In the genomic region with DNA sequence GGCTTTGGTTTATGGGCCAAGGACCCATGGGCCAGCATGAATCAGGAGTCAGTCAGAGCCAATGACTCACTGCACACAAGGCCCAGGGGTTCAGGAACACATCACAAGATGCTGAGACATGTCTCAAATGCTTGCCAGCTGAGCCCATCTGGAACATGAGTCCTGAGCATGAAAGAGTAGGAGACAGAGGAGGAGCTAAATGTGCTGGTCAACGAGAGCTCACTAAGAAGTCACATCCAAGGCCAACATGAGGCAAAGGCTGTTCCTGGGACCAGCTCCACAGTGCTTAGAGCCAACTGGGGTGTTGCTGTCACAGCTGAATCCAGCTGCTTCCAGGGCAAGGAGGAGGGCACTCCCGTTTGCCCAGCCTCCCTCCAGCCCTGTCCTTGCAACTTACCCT, we compare ENCODE assay signal across 9 mouse cellular contexts.
DNase-seq lines count a peak whose midpoint lies in the region; ATAC-seq lines count a peak whose summit lies in the region.
"Had no signal": no experiment of that assay in that cellular context is flagged by ENCODE, and none has a peak within 500 bp of the region (broad histone marks: within the 10 kb centered on the region; RNA-seq: fewer than 3 reads in every experiment).

No protein-coding gene starts in this region.

- H3K27me3 ChIP-seq in heart, embryonic 13.5 days (replicated peaks) = peaks cover 3% of the 10 kb centered on the region; the same call in 1 of the 2 replicates
- H3K27me3 ChIP-seq in stomach, embryonic 16.5 days (ENCODE audit: control insufficient read depth, insufficient read depth, low read length) = no peaks in the 10 kb centered on the region
- H3K27me3 ChIP-seq in hindbrain, embryonic 14.5 days (ENCODE audit: control insufficient read depth, insufficient read depth, low read length) = no peaks in the 10 kb centered on the region

- H3K9ac ChIP-seq in heart, embryonic 13.5 days = no peak overlapping the region
- no peak overlapping the region for H3K9ac ChIP-seq in stomach, embryonic 16.5 days (ENCODE audit: low read length)
- no peak overlapping the region for H3K9ac ChIP-seq in hindbrain, embryonic 14.5 days

- DNase-seq in urinary bladder, adult 18-20 months (ENCODE audit: low spot score in 2 of 2) = peak; percentile 40 to 75
- no peak for DNase-seq in urinary bladder, adult 2 months (ENCODE audit: low spot score)
- DNase-seq in kidney, postnatal 4 days = peak; percentile 66 to 75
- no peak for DNase-seq in right cerebral cortex, postnatal 10 days (ENCODE audit: low spot score in 2 of 2)
- no peak for DNase-seq in hindbrain, embryonic 14.5 days (ENCODE audit: low spot score)

- no peaks in the 10 kb centered on the region for H3K9me3 ChIP-seq in heart, embryonic 13.5 days
- no peaks in the 10 kb centered on the region for H3K9me3 ChIP-seq in stomach, embryonic 16.5 days (replicated peaks; ENCODE audit: control insufficient read depth, low read length)
- H3K9me3 ChIP-seq in hindbrain, embryonic 14.5 days (ENCODE audit: control insufficient read depth, low read length) = no peaks in the 10 kb centered on the region

- H3K4me1 ChIP-seq in heart, embryonic 13.5 days = peaks cover 36% of the 10 kb centered on the region
- peaks cover 23% of the 10 kb centered on the region for H3K4me1 ChIP-seq in stomach, embryonic 16.5 days (ENCODE audit: control insufficient read depth, insufficient read depth, low read length)
- peaks cover 3% of the 10 kb centered on the region; the same call in 1 of the 2 replicates for H3K4me1 ChIP-seq in hindbrain, embryonic 14.5 days (replicated peaks; ENCODE audit: control insufficient read depth, insufficient read depth, low read length)

- H3K4me3 ChIP-seq in heart, embryonic 13.5 days = no peak overlapping the region
- no peak overlapping the region for H3K4me3 ChIP-seq in stomach, embryonic 16.5 days (replicated peaks; ENCODE audit: low read length)
- H3K4me3 ChIP-seq in hindbrain, embryonic 14.5 days (replicated peaks; ENCODE audit: low read length) = no peak overlapping the region
- H3K4me3 ChIP-seq: erythroblast, embryonic 14.5 days had no signal

- no peak for ATAC-seq in heart, embryonic 13.5 days (ENCODE audit: extremely low read depth, insufficient number of reproducible peaks, low FRiP score, low TSS enrichment)
- peak; percentile 77 for ATAC-seq in stomach, embryonic 16.5 days (ENCODE audit: insufficient read depth, low FRiP score)
- ATAC-seq in inflammation-experienced regulatory T-cells, adult 6 months = no peak
- no peak for ATAC-seq in hindbrain, embryonic 14.5 days (ENCODE audit: low FRiP score)

- no peak overlapping the region for H3K4me2 ChIP-seq in heart, embryonic 13.5 days
- no peak overlapping the region for H3K4me2 ChIP-seq in stomach, embryonic 16.5 days (ENCODE audit: low read depth, low read length)
- no peak overlapping the region for H3K4me2 ChIP-seq in hindbrain, embryonic 14.5 days (replicated peaks)

- H3K36me3 ChIP-seq in heart, embryonic 13.5 days = no peaks in the 10 kb centered on the region
- no peaks in the 10 kb centered on the region for H3K36me3 ChIP-seq in stomach, embryonic 16.5 days (ENCODE audit: control insufficient read depth, insufficient read depth, low read length)
- H3K36me3 ChIP-seq in hindbrain, embryonic 14.5 days (replicated peaks; ENCODE audit: control insufficient read depth, insufficient read depth) = no peaks in the 10 kb centered on the region

- H3K27ac ChIP-seq in heart, embryonic 13.5 days (replicated peaks) = peak overlapping the region; percentile 91
- H3K27ac ChIP-seq in stomach, embryonic 16.5 days (ENCODE audit: low read length) = peak overlapping the region; percentile 91
- H3K27ac ChIP-seq in hindbrain, embryonic 14.5 days = no peak overlapping the region

- WGBS in heart, embryonic 13.5 days = 28% methylated on average over 2 of the region's 2 CpGs
- WGBS in stomach, embryonic 16.5 days = 15% methylated on average over 2 of the region's 2 CpGs
- 67% methylated on average over 2 of the region's 2 CpGs for WGBS in hindbrain, embryonic 14.5 days

Comparison
In these comparisons a context has a peak if more than half of its experiments do, and no peak if none do; other contexts are left out.
1. DNase-seq: peak in urinary bladder, adult 18-20 months (2 of 2) and kidney, postnatal 4 days (2 of 2); none in urinary bladder, adult 2 months (single experiment), right cerebral cortex, postnatal 10 days (0 of 2) and hindbrain, embryonic 14.5 days (single experiment).